Mouse (Mus musculus) heart, embryonic 11.5 days (tissue): ENCODE results near the gene Macrod1. TPM values are rescaled to one million over a fixed set of nuclear protein-coding genes. Genes with fewer than 3 reads are reported as not detected.
"Not testable (repeated sequence)": the region's sequence is repeated elsewhere in the genome, so short reads cannot be mapped to it uniquely, and the experiment has no call there.

Experiments used
- ATAC-seq: fragments of 200-750 bp; cut with Nextera tagmentation; replicated peaks from 2 replicates; pipeline ENCODE4 v1.8.0; 2017; ENCODE audit warnings: moderate library complexity; ENCODE audit not compliant: insufficient number of reproducible peaks, low FRiP score, low TSS enrichment
- H3K27ac ChIP-seq: fragments of 300-500 bp; sonication (generic); 2 replicates; pipeline ENCODE4 v1.5.1; 2014; ENCODE audit warnings: mild to moderate bottlenecking, low read depth, low read length
- H3K27me3 ChIP-seq: fragments of 300-500 bp; sonication (generic); 2 replicates; pipeline ENCODE4 v1.6.1; 2014; ENCODE audit warnings: mild to moderate bottlenecking, low read length, mixed read lengths; ENCODE audit not compliant: control insufficient read depth, insufficient read depth
- H3K36me3 ChIP-seq: fragments of 300-500 bp; sonication (generic); 2 replicates; pipeline ENCODE4 v1.6.1; 2014; ENCODE audit warnings: mild to moderate bottlenecking, low read length, moderate library complexity, mixed read lengths; ENCODE audit not compliant: control insufficient read depth, insufficient read depth
- H3K4me1 ChIP-seq: fragments of 300-500 bp; sonication (generic); 2 replicates; pipeline ENCODE4 v1.6.1; 2014; ENCODE audit warnings: low read length; ENCODE audit not compliant: control insufficient read depth, insufficient read depth
- H3K4me2 ChIP-seq: fragments of 300-500 bp; sonication (generic); 2 replicates; pipeline ENCODE4 v1.6.1; 2014; ENCODE audit warnings: mild to moderate bottlenecking, moderate library complexity
- H3K4me3 ChIP-seq: fragments of 300-500 bp; sonication (generic); 2 replicates; pipeline ENCODE4 v1.5.1; 2014; ENCODE audit warnings: low read depth, low read length
- H3K9ac ChIP-seq: fragments of 300-500 bp; sonication (generic); 2 replicates; pipeline ENCODE4 v1.6.1; 2014; ENCODE audit warnings: mild to moderate bottlenecking, low read depth, low read length, moderate library complexity
- H3K9me3 ChIP-seq: fragments of 300-500 bp; sonication (generic); replicated peaks from 2 replicates; pipeline ENCODE4 v1.6.1; 2016; ENCODE audit warnings: low read length; ENCODE audit not compliant: control insufficient read depth
- WGBS: fragments of 180-500 bp; shearing (Covaris S2); extraction: QIAGEN DNeasy Blood & Tissue Kit; methylation state at CpG from one replicate; pipeline ENCODE4 v1.1.7; 2014; ENCODE audit not compliant: insufficient replicate concordance; 5-methylcytosine and 5-hydroxymethylcytosine counted together
- polyA plus RNA-seq: library from polyadenylated mRNA; unstranded; fragments of >200 nt; fragmentation: Nextera tagmentation; extraction: Ambion mirVana; gene quantifications from 2 replicates; pipeline ENCODE4 v1.2.1, GENCODE M21; 2014

Macrod1 gene
- polyA plus RNA-seq, 1 experiment from 2014 or later = 13.3 TPM

- Histone ChIP-seq H3K27ac (no peak overlapping the region), H3K27me3 (peaks cover 24% of the 10 kb centered on the region), H3K9me3 (no peaks in the 10 kb centered on the region), H3K9ac (peak overlapping the region; percentile 66), H3K4me1 (peaks cover 22% of the 10 kb centered on the region), H3K4me3 (peak overlapping the region; percentile 24), H3K4me2 (peak overlapping the region; percentile 65), H3K36me3 (no peaks in the 10 kb centered on the region)
- 12% methylated on average over 30 of the region's 35 CpGs for WGBS
- ATAC-seq = 0 out of 2 replicates have a peak, but pooled peaks have one; percentile 53
Observed at GRCm38 (mm10) chr19:7069781-7070763, 13.5 kb downstream of the Macrod1 start.

GRCm38 (mm10) chr19:7070775-7071174, 14.2 kb downstream of the Macrod1 start:
- Histone ChIP-seq H3K9me3 (no peaks in the 10 kb centered on the region), H3K4me3 (peak overlapping the region; percentile 24; the same call in 1 of the 2 replicates), H3K9ac (no peak overlapping the region; the same call in 1 of the 2 replicates), H3K4me2 (peak overlapping the region; percentile 65), H3K36me3 (no peaks in the 10 kb centered on the region), H3K27ac (no peak overlapping the region), H3K27me3 (peaks cover 20% of the 10 kb centered on the region), H3K4me1 (peaks cover 22% of the 10 kb centered on the region)
- WGBS = 18% methylated on average over 4 of the region's 4 CpGs
- ATAC-seq = no peak

GRCm38 (mm10) chr19:7072221-7072620, 15.6 kb downstream of the Macrod1 start:
- peaks cover 18% of the 10 kb centered on the region for H3K27me3 ChIP-seq
- ATAC-seq = no peak
- H3K9ac ChIP-seq = no peak overlapping the region
- 79% methylated on average over 6 of the region's 6 CpGs for WGBS
- H3K4me2 ChIP-seq = no peak overlapping the region
- H3K27ac ChIP-seq = no peak overlapping the region
- H3K4me3 ChIP-seq = no peak overlapping the region
- H3K9me3 ChIP-seq = no peaks in the 10 kb centered on the region
- peaks cover 13% of the 10 kb centered on the region for H3K4me1 ChIP-seq
- no peaks in the 10 kb centered on the region for H3K36me3 ChIP-seq

- ATAC-seq = no peak
- Histone ChIP-seq H3K27me3 (peaks cover 7% of the 10 kb centered on the region; the same call in 1 of the 2 replicates), H3K9ac (no peak overlapping the region), H3K36me3 (no peaks in the 10 kb centered on the region), H3K4me3 (no peak overlapping the region), H3K27ac (no peak overlapping the region), H3K9me3 (no peaks in the 10 kb centered on the region), H3K4me2 (no peak overlapping the region), H3K4me1 (peaks cover 7% of the 10 kb centered on the region)
- 56% methylated on average over 12 of the region's 12 CpGs for WGBS
Observed at GRCm38 (mm10) chr19:7073997-7074781, 17.6 kb downstream of the Macrod1 start.

- H3K27ac ChIP-seq, H3K4me3 ChIP-seq, H3K9me3 ChIP-seq, H3K4me1 ChIP-seq, H3K4me2 ChIP-seq, H3K36me3 ChIP-seq, ATAC-seq, H3K27me3 ChIP-seq, H3K9ac ChIP-seq: not testable (repeated sequence)
- WGBS = 76% methylated on average over 11 of the region's 11 CpGs
Observed at GRCm38 (mm10) chr19:7075336-7075735, 18.7 kb downstream of the Macrod1 start.

GRCm38 (mm10) chr19:7077666-7078065, 21.1 kb downstream of the Macrod1 start:
- Histone ChIP-seq H3K9ac (no peak overlapping the region), H3K4me1 (no peaks in the 10 kb centered on the region), H3K4me2 (no peak overlapping the region), H3K27ac (no peak overlapping the region), H3K36me3 (no peaks in the 10 kb centered on the region), H3K27me3 (0 out of 2 replicates have a peak, but pooled peaks cover 2% of the 10 kb centered on the region), H3K9me3 (no peaks in the 10 kb centered on the region), H3K4me3 (no peak overlapping the region)
- WGBS = 72% methylated on average over 9 of the region's 9 CpGs
- ATAC-seq = no peak

- H3K9me3 ChIP-seq = no peaks in the 10 kb centered on the region
- 74% methylated on average over 7 of the region's 7 CpGs for WGBS
- no peak overlapping the region for H3K4me3 ChIP-seq
- no peak overlapping the region for H3K9ac ChIP-seq
- 0 out of 2 replicates have a peak, but pooled peaks cover 2% of the 10 kb centered on the region for H3K27me3 ChIP-seq
- H3K36me3 ChIP-seq = no peaks in the 10 kb centered on the region
- ATAC-seq = no peak
- no peaks in the 10 kb centered on the region for H3K4me1 ChIP-seq
- no peak overlapping the region for H3K4me2 ChIP-seq
- no peak overlapping the region for H3K27ac ChIP-seq
Observed at GRCm38 (mm10) chr19:7078271-7078670, 21.7 kb downstream of the Macrod1 start.

- WGBS = 77% methylated on average over 7 of the region's 7 CpGs
- Histone ChIP-seq H3K36me3 (no peaks in the 10 kb centered on the region), H3K4me2 (no peak overlapping the region), H3K4me3 (no peak overlapping the region), H3K27ac (no peak overlapping the region), H3K27me3 (peaks cover 8% of the 10 kb centered on the region; the same call in 1 of the 2 replicates), H3K9me3 (no peaks in the 10 kb centered on the region), H3K9ac (no peak overlapping the region), H3K4me1 (0 out of 2 replicates have a peak, but pooled peaks cover 3% of the 10 kb centered on the region)
- no peak for ATAC-seq
Observed at GRCm38 (mm10) chr19:7081516-7082266, 25.1 kb downstream of the Macrod1 start.
